Mouse (Mus musculus) ES-Bruce4 (cell line): ENCODE measurements around the gene Ccdc69. TPM values are rescaled to one million over a fixed set of nuclear protein-coding genes. Genes with fewer than 3 reads are reported as not detected.

Experiments used
- H3K27ac ChIP-seq: 2 replicates; pipeline ENCODE4 v1.5.1; 2012; ENCODE audit warnings: low read length, inconsistent platforms; ENCODE audit not compliant: insufficient read depth
- H3K27me3 ChIP-seq: 2 replicates; pipeline ENCODE4 v1.6.1; 2012; ENCODE audit warnings: mild to moderate bottlenecking, low read length, inconsistent platforms; ENCODE audit not compliant: control insufficient read depth, poor library complexity, insufficient read depth, severe bottlenecking
- H3K36me3 ChIP-seq: 2 replicates; pipeline ENCODE4 v1.6.1; 2012; ENCODE audit warnings: inconsistent platforms, mild to moderate bottlenecking, low read length, moderate library complexity; ENCODE audit not compliant: control insufficient read depth, poor library complexity, insufficient read depth, severe bottlenecking
- H3K4me1 ChIP-seq: one replicate; pipeline ENCODE4 v1.8.1; 2011; ENCODE audit warnings: low read length; ENCODE audit not compliant: control insufficient read depth, insufficient read depth
- H3K4me3 ChIP-seq: 2 replicates; pipeline ENCODE4 v1.5.1; 2011; ENCODE audit warnings: low read depth, mild to moderate bottlenecking, low read length
- H3K9ac ChIP-seq: 2 replicates; pipeline ENCODE4 v1.6.1; 2012; ENCODE audit warnings: low read depth, mild to moderate bottlenecking, inconsistent platforms; ENCODE audit not compliant: poor library complexity, severe bottlenecking
- H3K9me3 ChIP-seq: replicated peaks from 2 replicates; pipeline ENCODE4 v1.6.1; 2012; ENCODE audit warnings: mild to moderate bottlenecking, low read length, inconsistent platforms; ENCODE audit not compliant: control insufficient read depth, poor library complexity, insufficient read depth, severe bottlenecking
- CTCF ChIP-seq: IDR thresholded peaks from one replicate; pipeline ENCODE4 v1.8.1; 2011; ENCODE audit warnings: low read depth, low read length
- EP300 ChIP-seq: IDR thresholded peaks from 2 replicates; pipeline ENCODE4 v1.6.1; 2011; ENCODE audit warnings: low read depth, low read length; ENCODE audit not compliant: insufficient read depth
- POLR2A ChIP-seq: IDR thresholded peaks from one replicate; pipeline ENCODE4 v1.8.1; 2011; ENCODE audit warnings: low read length; ENCODE audit not compliant: insufficient read depth
- polyA plus RNA-seq: library from polyadenylated mRNA; stranded (reverse); fragments of >200 nt; gene quantifications from 2 replicates; pipeline ENCODE4 v1.2.4, GENCODE M21; 2011; ENCODE audit warnings: low read depth; ENCODE audit not compliant: missing spikeins, insufficient read depth, insufficient read length

The Ccdc69 gene
- polyA plus RNA-seq, 1 experiment: not detected

DNA sequence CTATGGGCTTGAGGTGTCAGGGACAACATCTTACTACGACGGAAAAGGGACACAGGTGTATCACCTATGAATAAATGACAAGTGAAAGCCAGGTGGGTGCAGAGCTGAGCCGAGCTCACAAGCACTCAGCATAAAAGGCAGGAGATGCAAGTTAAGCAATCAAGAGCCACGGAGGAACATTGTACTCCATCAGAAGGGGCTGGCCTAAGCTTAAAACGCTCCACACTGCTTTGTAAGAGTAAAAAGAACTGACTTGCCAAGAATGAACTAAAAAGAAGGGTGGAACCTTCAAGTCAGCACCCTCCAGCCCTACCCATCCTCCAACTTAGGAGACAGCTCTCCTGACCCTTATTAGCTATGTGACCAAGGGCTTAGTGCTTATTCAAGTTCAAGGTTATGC is 55.4 kb downstream of the Ccdc69 start:
- TF ChIP-seq POLR2A: no peak
- TF ChIP-seq EP300: no peak
- no peak overlapping the region for H3K27ac ChIP-seq
- H3K9ac ChIP-seq: no peak overlapping the region
- no peak overlapping the region for H3K4me3 ChIP-seq
- no peaks in the 10 kb centered on the region for H3K9me3 ChIP-seq
- H3K36me3 ChIP-seq: no peaks in the 10 kb centered on the region
- peaks cover 11% of the 10 kb centered on the region for H3K4me1 ChIP-seq
- no peaks in the 10 kb centered on the region for H3K27me3 ChIP-seq

DNA sequence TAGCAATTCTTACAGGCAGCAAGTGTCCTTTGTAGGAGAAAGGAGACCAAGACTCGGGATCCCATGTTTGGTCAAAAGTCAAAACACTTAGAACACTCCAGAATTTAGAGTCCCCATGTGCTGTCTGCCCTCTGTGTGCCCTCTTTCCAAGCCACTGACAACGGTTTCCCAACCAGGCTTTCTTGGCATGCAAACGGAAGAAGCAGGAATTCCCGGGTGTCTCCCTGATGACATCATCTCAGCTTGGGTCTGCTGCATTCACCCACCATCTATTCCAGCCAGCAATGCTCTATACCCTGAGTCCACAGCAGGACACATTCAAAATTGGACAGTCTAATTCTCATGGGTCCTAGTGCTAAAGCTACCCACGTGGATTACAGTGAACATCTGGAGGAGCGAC is 56.1 kb downstream of the Ccdc69 start:
- Histone ChIP-seq H3K27me3 (no peaks in the 10 kb centered on the region), H3K4me3 (no peak overlapping the region), H3K9me3 (no peaks in the 10 kb centered on the region), H3K4me1 (peaks cover 9% of the 10 kb centered on the region), H3K27ac (no peak overlapping the region), H3K36me3 (no peaks in the 10 kb centered on the region), H3K9ac (no peak overlapping the region)
- no peak for TF ChIP-seq CTCF

GRCm38 (mm10) chr11:55021458-55021857 is 56.5 kb downstream of the Ccdc69 start:
- Histone ChIP-seq H3K4me3 (no peak overlapping the region), H3K9ac (no peak overlapping the region), H3K36me3 (no peaks in the 10 kb centered on the region), H3K27me3 (no peaks in the 10 kb centered on the region), H3K4me1 (peaks cover 9% of the 10 kb centered on the region), H3K27ac (no peak overlapping the region), H3K9me3 (no peaks in the 10 kb centered on the region)
- TF ChIP-seq POLR2A: no peak
- TF ChIP-seq CTCF: no peak
- no peak for TF ChIP-seq EP300

GRCm38 (mm10) chr11:55019711-55020110 is 58.2 kb downstream of the Ccdc69 start:
- no peaks in the 10 kb centered on the region for H3K9me3 ChIP-seq
- H3K4me1 ChIP-seq: peaks cover 7% of the 10 kb centered on the region
- no peak overlapping the region for H3K9ac ChIP-seq
- H3K36me3 ChIP-seq: no peaks in the 10 kb centered on the region
- no peaks in the 10 kb centered on the region for H3K27me3 ChIP-seq
- no peak for TF ChIP-seq EP300
- no peak for TF ChIP-seq CTCF
- no peak for TF ChIP-seq POLR2A
- no peak overlapping the region for H3K4me3 ChIP-seq
- no peak overlapping the region for H3K27ac ChIP-seq

DNA sequence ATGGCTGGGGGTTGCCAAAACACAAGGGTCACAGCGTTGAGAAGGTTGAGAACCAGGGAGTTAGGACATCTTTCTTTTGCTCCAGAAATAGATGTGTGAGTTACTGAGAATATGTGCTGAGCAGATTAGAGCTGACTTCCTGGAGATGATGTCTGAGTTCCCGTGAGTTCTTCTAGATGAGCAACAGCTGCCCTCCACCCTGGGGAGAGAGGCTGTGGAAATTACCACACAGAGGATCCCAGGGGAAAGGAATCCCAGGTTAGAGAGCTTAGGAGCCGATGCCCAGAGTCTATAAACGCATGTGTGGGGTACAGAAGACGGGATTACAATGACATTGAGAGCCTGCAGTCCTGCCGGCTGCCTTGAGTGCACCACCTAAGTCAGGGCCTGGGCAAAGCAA is 59.9 kb downstream of the Ccdc69 start:
- Histone ChIP-seq H3K4me3 (no peak overlapping the region), H3K36me3 (0 out of 2 replicates have a peak, but pooled peaks cover 2% of the 10 kb centered on the region), H3K27me3 (no peaks in the 10 kb centered on the region), H3K27ac (no peak overlapping the region), H3K9me3 (no peaks in the 10 kb centered on the region), H3K4me1 (peaks cover 8% of the 10 kb centered on the region), H3K9ac (no peak overlapping the region)
- TF ChIP-seq CTCF: no peak
- no peak for TF ChIP-seq EP300
- no peak for TF ChIP-seq POLR2A

DNA sequence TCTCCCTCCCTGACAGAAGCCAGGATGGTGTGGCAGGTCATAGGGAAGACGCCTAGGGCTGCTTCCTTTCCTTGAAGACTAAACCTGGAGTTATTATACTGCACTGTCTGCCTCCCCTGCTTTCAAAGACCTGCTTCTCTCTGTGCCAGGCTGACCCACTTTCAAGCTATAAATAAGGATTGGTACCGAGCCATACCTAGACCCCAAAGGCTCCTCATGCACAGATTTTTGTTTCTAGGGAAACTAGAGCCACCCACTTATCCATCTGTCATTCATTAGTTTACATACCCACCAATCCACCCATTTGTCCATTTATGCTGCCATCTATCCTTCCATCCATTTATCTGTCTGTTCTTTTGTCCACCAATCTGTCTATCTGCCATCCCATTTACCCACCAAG is 60.7 kb downstream of the Ccdc69 start:
- Histone ChIP-seq H3K9ac (no peak overlapping the region), H3K36me3 (peaks cover 6% of the 10 kb centered on the region; the same call in 1 of the 2 replicates), H3K27me3 (no peaks in the 10 kb centered on the region), H3K4me3 (no peak overlapping the region), H3K9me3 (no peaks in the 10 kb centered on the region), H3K27ac (no peak overlapping the region), H3K4me1 (peaks cover 6% of the 10 kb centered on the region)
- TF ChIP-seq EP300 (no peak), POLR2A (no peak), CTCF (no peak)

- H3K9ac ChIP-seq: no peak overlapping the region
- no peak overlapping the region for H3K4me3 ChIP-seq
- H3K27ac ChIP-seq: no peak overlapping the region
- H3K9me3 ChIP-seq: no peaks in the 10 kb centered on the region
- H3K27me3 ChIP-seq: no peaks in the 10 kb centered on the region
- peaks cover 6% of the 10 kb centered on the region for H3K4me1 ChIP-seq
- no peak for TF ChIP-seq POLR2A
- TF ChIP-seq CTCF: no peak
- no peak for TF ChIP-seq EP300
- peaks cover 6% of the 10 kb centered on the region; the same call in 1 of the 2 replicates for H3K36me3 ChIP-seq
Observed at GRCm38 (mm10) chr11:55016758-55017157, 61.2 kb downstream of the Ccdc69 start.
